Mouse (Mus musculus) small intestine, adult 10 weeks (tissue): ENCODE results near the gene Slc37a4. TPM values are rescaled to one million over a fixed set of nuclear protein-coding genes. Genes with fewer than 3 reads are reported as not detected.

ENCODE experiments used
- polyA plus RNA-seq: library from polyadenylated mRNA; stranded (reverse); fragments of 350-450 nt; fragmentation: Illumina TruSeq; extraction: RNeasy Lipid Tissue Mini Kit (QIAGEN cat#74804); gene quantifications from one replicate; pipeline ENCODE4 v1.2.3, GENCODE M21; 2014; ENCODE audit warnings: low replicate concordance

Slc37a4 gene
- 21.7 TPM for polyA plus RNA-seq

GRCm38 (mm10) chr9:44396684-44397411 is at the start of gene Slc37a4:
Slc37a4 (plus strand) TSS chr9:44396852.

GRCm38 (mm10) chr9:44361190-44361917 is 35.3 kb upstream of the Slc37a4 start, which contains the start of gene Vps11:
Vps11 (minus strand) TSS chr9:44361670.

GRCm38 (mm10) chr9:44379054-44379834 is 17.4 kb upstream of the Slc37a4 start, which contains the start of gene Hyou1:
Hyou1 (plus strand) TSS chr9:44379490.

GRCm38 (mm10) chr9:44406906-44407751 is 10.5 kb downstream of the Slc37a4 start, which contains the start of the genes Rps25 and Trappc4:
Rps25 (plus strand) TSS chr9:44407139.
Trappc4 (minus strand) TSS chr9:44407600.

GRCm38 (mm10) chr9:44418519-44419385 is 22.1 kb downstream of the Slc37a4 start, which contains the start of gene Ccdc84:
Ccdc84 (minus strand) TSS chr9:44418569.

GRCm38 (mm10) chr9:44440961-44441360 is 44.3 kb downstream of the Slc37a4 start, which contains the start of gene Foxr1:
Foxr1 (minus strand) TSS chr9:44441136.

Other genes starting within 250 kb of the Slc37a4 start
- 39.1 TPM for gene Cbl, start 162.8 kb upstream of the Slc37a4 start, polyA plus RNA-seq
- not detected for gene Ccdc153, start 156.2 kb upstream of the Slc37a4 start, polyA plus RNA-seq
- 2.2 TPM for gene Pdzd3, start 145.4 kb upstream of the Slc37a4 start, polyA plus RNA-seq
- gene Nlrx1, start 128.3 kb upstream of the Slc37a4 start, polyA plus RNA-seq = not detected
- gene Abcg4, start 108.2 kb upstream of the Slc37a4 start, polyA plus RNA-seq = not detected
- gene Hinfp, start 91.2 kb upstream of the Slc37a4 start, polyA plus RNA-seq = 18.5 TPM
- gene C2cd2l, start 76.6 kb upstream of the Slc37a4 start, polyA plus RNA-seq = 6.6 TPM
- 7.8 TPM for gene Dpagt1, start 70.8 kb upstream of the Slc37a4 start, polyA plus RNA-seq
- 4.3 TPM for gene H2afx, start 62.2 kb upstream of the Slc37a4 start, polyA plus RNA-seq
- 18.0 TPM for gene Hmbs, start 52.6 kb upstream of the Slc37a4 start, polyA plus RNA-seq
- 4.8 TPM for gene Vps11, start 35.2 kb upstream of the Slc37a4 start, polyA plus RNA-seq
- 7.2 TPM for gene Hyou1, start 17.4 kb upstream of the Slc37a4 start, polyA plus RNA-seq
- gene Rps25, start 10.3 kb downstream of the Slc37a4 start, polyA plus RNA-seq = 316 TPM
- gene Trappc4, start 10.7 kb downstream of the Slc37a4 start, polyA plus RNA-seq = 40.2 TPM
- gene Ccdc84, start 21.7 kb downstream of the Slc37a4 start, polyA plus RNA-seq = 16.5 TPM
- not detected for gene Foxr1, start 44.3 kb downstream of the Slc37a4 start, polyA plus RNA-seq
- gene Upk2, start 58.1 kb downstream of the Slc37a4 start, polyA plus RNA-seq = not detected
- 0.89 TPM for gene Bcl9l, start 86.0 kb downstream of the Slc37a4 start, polyA plus RNA-seq
- 0.37 TPM for gene Cxcr5, start 165.0 kb downstream of the Slc37a4 start, polyA plus RNA-seq
- 130 TPM for gene Ddx6, start 208.0 kb downstream of the Slc37a4 start, polyA plus RNA-seq